Mouse (Mus musculus): ENCODE measurements around the gene Sec24c.
"Not testable (repeated sequence)": the region's sequence is repeated elsewhere in the genome, so short reads cannot be mapped to it uniquely, and the experiment has no call there.

Gene Sec24c

DNA sequence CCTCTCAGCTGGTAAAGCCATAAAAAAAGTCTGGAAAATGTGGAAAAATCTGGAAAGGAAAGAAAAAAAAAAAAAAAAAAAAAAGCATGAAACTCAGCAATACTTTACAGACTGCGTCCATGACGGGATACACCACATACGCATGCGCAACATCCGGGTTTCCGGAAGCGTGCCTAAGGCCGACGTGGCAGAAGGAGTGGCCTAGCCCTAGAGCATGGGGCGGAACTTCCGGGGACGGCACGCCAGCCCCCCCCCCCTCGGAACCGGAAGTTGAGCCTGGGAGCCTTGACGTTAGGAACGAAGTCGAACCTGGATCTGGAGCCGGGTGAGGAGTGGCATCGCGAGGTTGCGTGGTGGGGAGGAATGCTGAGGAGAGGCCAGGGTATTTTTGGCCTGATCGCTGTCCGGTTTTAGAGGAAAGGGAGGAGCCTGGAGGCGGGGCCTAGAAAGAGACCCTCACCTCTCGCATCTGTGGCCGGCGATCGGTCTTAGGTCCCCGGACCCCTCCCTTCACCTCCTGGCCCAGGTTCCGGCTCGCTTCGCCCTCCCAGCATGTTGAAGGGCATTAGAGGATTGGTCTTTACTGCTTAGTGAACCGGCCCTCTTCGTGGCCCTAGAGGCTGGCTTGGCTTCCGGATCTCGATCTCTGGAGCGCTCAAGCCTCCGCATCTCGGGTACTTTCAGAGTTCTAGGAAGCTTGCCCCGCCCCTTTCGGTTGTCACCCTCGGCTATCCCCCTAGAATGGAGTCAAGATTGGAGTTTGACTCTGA is at the start of gene Sec24c:
TSS of gene Sec24c (plus strand) at position 245 of the 770 bp plus-strand sequence.
- peak; percentile 56 for DNase-seq (ENCODE audit: extremely low read depth, low read depth, low spot score)

DNA sequence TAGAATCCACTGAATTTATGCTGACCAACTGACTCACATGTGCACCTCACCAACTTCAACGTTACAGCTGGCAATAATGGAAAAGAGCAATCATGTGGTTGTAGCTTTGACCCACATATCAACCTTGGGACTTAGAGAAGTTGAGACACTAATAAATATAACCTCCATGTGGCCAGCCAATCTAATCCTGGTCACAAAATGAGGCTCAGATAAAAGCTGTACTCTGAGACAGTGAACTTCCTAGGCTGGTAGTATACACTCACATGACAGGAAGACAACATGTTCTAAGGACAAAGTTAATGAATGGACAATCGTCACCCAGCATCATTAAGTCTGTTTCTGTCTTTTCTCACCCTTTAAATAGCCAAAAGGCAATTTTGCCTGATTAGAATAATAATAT is 47.7 kb upstream of the Sec24c start:
- DNase-seq (ENCODE audit: extremely low read depth, low read depth, low spot score), result no peak

DNA sequence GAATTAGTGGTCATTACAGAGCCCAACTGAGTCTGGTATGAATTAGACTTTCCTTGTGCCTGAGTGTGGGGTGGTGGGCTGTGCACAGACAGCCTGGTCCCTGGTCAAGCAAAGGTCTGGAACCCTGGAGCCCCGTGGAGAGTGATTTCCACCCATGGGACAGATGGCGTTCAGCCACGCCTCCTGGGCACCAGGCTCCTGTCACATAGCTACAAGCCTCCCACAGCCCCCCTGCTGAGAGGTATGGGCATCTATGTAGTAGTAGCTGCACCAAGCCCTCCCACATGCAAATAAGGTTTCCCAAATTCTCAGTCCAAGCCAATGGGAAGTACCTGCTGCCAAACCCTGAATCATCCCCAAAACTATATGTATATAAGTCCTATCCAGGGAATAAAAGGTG is 47.1 kb upstream of the Sec24c start:
- no peak for DNase-seq (ENCODE audit: extremely low read depth, low read depth, low spot score)

DNA sequence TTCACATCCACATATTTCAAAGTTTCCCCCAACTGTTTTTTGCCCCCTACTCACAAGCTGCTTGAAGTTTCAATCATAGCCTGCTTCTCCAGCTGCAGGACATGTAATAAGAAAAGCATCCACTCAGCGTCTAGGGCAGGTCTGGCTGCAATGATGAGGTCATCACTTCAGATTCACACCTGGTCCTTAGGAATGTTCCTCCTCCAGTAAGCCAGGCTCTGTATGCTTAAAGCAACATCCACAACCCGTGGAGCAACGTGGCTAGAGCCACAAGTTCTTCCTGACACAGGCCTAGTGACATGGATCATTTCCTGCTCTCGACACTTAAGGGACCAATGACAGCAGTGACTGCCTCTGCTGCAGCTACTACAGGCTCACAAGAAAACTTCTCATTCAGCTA is 42.9 kb upstream of the Sec24c start:
- DNase-seq (ENCODE audit: extremely low read depth, low read depth, low spot score), result no peak

DNA sequence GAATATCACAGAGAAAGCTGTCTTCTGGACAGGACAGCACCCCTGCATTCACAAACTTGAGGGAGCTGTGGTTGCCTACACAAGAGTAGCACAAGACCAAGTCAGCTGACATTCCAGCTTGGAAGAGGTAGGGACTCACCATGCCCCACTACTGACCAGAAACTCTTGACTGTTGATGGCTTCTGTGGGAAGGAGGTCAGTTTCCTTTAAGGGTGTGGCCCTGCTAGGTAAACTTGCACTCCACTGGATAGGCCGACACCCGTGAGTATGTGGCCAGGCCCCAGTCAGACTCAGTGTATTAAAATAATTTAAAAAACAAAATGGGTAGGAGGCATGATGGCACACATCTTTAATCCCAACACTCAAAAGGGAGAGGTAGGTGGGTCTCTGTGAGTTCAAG is 38.6 kb upstream of the Sec24c start:
- DNase-seq (ENCODE audit: extremely low read depth, low read depth, low spot score), result no peak

DNA sequence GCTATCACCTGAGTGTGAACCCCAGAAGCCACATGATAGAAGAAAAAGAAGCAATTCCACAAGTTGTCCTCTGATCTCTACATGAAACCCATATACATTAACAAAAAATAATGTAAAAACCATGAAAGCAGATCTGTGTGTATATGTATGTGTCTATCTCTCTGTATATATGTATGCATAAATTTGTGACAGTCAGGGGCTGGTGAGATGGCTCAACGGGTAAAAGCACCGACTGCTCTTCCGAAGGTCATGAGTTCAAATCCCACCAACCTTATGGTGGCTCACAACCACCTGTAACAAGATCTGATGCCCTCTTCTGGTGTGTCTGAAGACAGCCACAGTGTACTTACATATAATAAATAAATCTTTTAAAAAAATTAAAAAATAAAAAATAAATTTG is 37.1 kb upstream of the Sec24c start:
- not testable (repeated sequence) for DNase-seq (ENCODE audit: extremely low read depth, low read depth, low spot score)

DNA sequence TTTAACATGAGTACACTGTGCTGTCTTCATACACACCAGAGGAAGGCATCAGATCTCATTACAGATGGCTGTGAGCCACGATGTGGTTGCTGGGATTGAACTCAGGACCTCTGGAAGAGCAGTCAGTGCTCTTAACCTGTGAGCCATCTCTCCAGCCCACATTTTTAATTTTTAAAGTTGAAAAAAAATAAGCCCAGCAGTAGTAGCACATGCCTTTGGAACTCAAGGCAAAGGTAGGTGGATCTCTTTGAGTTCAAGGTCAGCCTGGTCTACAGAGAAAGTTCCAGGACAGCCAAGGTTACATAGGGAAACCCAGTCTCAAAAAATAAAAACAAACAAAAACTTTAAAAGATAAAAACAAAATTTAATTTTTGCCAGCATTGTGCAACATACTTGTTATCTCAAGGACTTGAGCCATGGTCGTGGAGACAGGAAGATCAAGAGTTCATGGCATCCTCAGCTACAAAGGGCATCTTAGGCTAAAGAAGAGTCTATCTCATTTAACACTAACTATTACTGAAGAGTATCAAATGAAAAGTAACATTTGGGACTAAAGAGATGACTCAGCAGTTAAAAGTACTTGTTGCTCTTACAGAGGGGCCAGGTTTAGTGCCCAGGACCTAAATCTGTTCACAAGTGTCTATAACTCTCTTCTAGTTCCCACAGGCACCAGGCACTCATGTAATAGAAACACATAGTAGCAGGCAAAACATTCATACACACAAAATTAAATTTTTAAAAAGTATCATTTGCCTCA is 36.1 kb upstream of the Sec24c start:
- no peak for DNase-seq (ENCODE audit: extremely low read depth, low read depth, low spot score)

DNA sequence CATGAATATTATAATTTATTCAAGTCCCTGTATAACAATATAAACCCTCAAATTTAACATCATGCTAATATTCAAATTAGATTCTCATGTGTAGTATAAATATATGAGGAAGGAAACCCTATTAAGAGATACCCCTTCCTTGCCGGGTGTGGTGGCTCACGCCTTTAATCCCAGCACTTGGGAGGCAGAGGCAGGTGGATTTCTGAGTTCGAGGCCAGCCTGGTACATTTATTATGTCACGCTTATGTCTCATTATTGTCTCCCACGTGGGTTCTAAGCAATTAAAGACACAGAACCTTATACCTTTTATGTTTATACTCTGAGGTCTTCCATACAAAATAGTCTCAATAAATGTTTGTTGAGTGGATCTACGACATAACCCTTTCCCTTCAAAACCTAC is 35.4 kb upstream of the Sec24c start:
- no peak for DNase-seq (ENCODE audit: extremely low read depth, low read depth, low spot score)

DNA sequence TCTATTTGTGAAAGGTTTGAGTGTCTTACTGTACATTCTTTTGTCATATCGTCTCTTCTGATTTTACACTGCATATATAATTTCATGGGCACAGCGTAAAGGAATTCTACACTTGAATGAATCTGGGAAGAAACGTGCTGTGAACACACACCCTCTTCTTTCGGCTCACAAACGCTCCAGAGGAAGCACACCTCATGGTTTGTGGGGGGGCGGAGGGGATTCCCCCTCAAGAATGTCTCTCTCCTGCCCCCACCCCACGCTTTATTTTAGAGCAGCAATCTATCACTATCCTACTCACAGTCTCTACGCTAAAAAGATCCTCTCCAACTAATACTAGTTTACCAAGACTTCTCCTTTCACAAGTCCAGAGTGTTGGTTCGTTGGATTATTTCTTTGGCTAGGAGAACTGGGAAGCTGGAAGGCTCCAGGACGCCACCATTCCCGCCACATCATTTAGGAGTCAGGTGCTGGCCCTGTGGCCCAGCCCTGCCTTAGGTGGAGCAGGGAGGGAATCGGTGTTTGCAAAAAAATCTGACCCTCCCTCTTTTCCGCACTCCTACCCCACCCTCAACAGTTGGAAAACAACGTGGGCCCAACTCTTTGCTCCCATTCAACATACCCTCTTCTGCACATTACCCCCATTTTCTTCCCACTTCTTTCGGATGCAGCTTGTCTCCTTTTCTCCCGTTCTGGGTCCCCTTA is 34.0 kb upstream of the Sec24c start:
- DNase-seq (ENCODE audit: extremely low read depth, low read depth, low spot score), result no peak

DNA sequence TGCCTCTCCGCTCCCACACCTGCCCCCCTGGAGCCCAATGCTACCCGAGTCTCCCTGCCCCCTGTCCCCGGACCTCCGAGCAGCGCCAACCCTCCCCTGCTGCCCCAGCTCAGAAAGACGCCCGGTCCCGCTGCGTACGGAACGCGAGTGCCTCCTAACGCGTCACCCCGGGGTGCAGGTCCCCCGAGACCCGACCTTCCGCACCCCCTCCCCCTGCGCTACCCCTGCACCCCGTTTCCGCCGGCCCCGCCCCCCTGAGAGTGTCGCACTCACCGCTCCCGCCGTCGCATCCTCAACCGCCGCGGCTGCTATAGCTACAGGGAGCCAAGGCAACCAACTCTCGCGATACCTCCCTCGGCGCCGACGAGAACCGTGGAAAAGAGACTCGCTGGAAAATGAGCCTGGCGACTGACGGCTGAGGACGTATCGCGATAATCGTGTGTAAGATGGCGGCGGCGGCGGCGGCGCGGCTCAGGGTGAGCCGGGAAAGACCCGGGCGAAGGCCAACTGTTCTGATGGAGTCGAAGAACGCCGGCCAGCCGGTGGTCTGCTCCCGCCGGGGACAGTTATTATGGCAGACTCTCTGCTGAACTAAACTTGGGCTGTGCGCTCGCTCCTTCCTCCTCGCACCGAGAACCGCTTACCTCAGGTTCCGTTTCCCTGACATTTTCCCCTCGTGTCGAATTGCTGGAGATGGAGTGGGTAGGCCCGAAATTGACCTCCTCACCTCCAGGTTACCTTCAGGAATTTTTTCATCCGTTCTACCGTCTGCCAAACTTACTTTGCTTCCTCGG is 33.3 kb upstream of the Sec24c start, which contains the start of gene Usp54:
TSS of gene Usp54 (minus strand) at position 420 of the 794 bp plus-strand sequence.
- DNase-seq (ENCODE audit: extremely low read depth, low read depth, low spot score), result no peak

DNA sequence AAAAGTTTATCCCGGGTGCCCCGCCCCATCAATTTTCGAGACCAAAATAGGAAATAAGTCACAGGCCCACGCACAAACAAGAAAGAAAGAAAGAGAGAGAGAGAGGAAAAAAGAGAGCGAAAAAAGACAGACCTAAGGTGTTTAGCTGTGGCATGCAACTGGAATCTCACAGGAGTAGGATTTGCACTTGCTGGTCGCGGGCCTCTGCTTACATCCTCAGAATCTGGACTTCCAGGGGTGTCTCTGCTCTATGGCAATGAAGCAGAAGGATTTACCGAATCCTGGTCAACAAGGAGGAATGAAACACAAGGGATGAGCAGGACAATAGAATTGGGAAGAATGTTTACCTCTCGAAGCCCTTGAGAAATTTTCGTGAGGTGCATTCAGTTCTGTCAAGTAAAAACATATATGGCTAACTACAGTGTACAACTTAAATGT is 32.7 kb upstream of the Sec24c start:
- DNase-seq (ENCODE audit: extremely low read depth, low read depth, low spot score), result no peak

DNA sequence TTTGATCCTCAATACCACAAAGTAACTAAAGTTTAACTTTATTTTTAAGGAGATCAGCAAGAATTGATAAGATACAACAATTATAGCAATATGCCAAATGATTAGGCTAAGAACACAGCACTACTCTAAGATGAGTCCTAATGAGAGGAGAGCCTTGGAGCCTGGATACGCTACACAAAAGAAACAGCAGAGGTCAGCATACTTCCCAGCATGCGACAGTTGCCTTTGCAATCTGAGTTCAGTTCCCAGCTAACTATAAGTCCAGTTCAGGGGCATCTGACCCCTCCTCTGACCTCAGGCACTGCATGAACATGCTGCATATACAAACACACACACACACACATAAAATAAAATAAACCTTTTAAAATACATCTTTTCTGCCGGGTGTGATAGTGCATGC is 28.6 kb upstream of the Sec24c start:
- DNase-seq (ENCODE audit: extremely low read depth, low read depth, low spot score), result no peak

DNA sequence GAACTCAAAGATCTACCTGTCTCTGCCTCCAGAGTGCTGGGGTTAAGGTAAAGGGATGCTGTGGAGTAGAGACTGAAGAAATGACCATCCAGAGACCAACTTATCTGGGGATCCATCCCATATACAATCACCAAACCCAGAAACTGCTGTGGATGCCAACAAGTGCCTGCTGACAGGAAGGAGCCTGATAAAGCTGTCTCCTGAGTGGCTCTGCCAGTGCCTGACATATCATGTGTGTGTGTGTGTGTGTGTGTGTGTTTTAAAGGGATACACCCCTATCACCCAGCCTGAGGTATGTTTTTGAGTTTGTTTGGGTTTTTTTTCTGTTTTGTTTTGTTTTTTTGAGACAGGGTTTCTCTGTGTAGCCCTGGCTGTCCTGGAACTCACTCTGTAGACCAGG is 27.7 kb upstream of the Sec24c start:
- no peak for DNase-seq (ENCODE audit: extremely low read depth, low read depth, low spot score)

DNA sequence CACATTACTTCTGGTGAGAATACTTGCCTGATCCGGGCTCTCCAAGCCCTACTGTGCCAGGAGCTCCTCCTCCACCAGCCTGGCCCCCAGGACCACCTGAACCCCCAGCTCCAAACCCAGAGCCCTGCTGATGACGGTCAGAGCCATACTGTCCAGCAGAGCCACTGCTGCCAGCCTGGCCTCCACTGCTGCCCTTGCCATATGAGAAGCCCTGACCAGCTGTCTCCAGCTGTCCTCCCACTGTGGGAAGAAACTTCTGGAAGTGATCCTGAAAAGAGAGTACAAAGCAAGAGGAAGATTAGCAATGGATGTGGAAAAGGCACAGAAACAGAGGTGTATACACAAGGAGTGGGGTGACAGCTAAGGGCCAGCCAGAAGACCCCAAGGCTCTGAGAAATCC is 23.1 kb upstream of the Sec24c start:
- no peak for DNase-seq (ENCODE audit: extremely low read depth, low read depth, low spot score)

DNA sequence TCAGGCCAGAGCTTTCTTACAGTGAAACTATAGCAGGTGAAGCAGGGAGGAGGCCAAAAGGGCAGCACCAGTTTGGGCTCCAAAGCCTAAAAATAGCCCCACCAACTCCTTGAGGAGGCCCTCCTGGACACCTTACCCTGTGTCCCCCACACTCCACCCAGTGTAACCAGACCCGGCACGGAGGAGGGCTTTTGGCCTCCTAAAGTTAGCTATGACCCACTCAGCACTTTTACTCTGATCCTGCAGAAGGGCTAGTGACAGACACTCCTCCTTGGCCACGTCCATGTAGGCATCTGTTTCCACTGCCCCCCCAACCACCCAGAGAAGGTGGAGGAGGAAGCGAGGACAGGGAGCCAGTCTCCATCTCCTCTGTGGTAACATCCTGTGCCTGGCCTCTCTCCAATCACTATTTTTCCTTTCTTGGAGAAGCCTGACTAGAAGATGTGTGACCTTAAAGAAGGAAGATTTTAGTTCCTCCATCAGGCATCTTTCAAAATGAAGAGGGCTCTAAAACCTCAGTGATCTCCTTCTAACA is 22.3 kb upstream of the Sec24c start:
- no peak for DNase-seq (ENCODE audit: extremely low read depth, low read depth, low spot score)

DNA sequence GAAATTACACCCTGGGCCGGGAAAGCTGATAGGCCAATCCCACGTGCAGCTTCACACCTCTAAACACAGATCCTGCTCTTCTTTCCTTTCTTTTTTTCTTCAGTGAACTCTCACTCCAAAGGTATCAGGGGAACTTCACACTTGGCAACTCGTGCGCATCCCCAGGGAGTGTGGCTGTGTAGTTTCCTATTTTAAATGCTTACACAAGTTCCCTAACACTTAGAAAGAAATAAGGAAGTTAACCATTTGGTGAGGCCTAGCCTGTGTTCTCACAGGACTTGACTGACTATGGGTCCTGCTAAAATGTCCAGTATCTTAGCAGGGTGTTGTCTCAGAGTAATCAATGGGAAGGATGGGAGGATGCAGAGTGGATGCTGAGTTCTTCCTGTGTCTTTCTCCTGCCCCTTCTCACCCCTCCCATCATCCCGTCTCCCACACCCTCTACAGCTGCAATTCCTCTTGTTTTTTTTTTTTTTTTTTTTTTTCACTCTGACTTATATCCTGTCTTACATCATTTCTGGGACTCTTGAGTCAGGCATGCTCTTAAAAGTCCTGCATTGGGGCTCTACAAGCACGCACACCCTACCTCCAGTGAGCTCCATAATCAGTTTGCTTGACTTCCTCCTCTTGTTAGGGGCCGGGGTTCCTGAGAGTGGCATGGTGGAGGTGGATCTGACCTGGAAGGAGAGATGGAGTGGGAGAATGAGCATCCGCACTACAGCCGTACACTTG is 19.3 kb upstream of the Sec24c start:
- no peak for DNase-seq (ENCODE audit: extremely low read depth, low read depth, low spot score)

DNA sequence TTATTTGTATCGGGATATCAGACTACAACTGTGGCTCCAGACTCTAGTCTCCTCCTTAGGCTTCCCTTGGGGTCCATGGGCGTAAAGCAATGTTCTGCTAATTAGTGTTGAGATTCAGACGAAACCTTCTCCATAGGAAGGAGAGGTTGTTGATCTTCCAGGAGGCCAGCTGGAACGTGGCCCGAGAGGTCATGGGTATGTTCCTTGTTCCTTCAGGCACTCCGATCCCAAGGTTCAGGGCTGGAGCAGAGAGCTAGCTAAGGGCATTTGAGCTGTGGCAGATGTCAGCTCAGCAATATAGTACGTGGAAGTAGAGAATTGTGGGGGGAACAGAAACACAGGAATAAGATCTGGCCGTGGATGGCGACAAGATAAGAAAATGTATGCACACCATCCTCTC is 18.4 kb upstream of the Sec24c start:
- no peak for DNase-seq (ENCODE audit: extremely low read depth, low read depth, low spot score)

DNA sequence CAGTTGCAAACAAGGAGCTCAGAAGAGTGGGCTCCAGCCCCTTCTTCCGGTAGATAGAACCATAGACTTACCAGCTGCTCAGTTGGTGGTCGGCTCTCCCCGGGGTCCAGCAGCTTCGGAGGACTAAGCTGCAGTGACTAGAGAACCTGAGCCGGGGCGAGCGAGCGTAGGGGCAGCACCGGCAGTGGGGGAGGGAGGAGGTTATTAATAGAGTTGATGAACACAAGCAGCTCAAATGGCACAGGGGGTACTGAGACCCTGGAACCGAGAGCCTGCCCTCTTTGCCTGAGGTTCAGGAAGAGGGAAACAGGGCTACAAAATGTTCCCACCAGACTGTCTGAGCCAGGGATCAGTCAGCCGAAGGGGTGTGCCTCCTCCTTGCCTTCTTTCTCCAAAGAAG is 17.7 kb upstream of the Sec24c start, which contains the start of gene Myoz1:
TSS of gene Myoz1 (minus strand) at position 180 of the 400 bp plus-strand sequence.
- DNase-seq (ENCODE audit: extremely low read depth, low read depth, low spot score), result no peak

DNA sequence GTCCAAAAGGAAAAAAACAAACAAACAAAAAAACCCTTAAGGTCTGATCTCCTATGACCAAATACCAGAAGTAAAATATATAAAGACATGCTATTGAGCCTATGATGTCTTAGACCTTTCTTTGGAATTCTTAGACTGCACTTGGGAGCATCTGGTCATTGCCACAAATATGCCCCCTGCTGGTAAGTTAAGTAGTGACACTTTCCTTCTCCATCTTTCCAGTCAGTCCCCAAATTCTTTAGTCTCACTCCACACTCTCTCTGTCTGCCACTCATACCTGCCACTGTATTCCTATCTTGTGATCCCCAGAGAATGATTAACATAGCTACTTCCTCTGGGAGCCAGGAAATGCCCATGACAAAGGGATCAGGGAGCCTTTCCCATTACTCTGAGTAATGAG is 15.8 kb upstream of the Sec24c start:
- DNase-seq (ENCODE audit: extremely low read depth, low read depth, low spot score), result no peak

DNA sequence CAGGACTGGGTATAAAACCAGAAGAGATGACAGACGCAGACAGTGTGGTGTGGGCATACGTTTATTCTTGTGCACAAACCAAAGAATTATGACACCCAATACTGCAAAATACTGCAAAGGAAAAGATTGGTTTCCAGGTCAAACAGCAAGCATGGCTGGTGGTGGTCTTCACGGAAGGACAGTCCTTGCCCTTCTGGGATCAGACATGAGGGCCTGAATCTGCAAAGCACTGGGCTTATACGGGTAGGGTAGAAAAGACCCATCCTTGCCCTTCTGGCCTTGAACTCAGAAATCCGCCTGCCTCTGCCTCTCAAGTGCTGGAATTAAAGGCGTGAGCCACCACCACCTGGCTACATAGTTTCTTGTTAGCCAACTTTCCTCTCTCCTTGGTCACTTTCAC is 15.2 kb upstream of the Sec24c start:
- no peak for DNase-seq (ENCODE audit: extremely low read depth, low read depth, low spot score)

Data from fat pad, adult 2 months (tissue).